Mouse (Mus musculus) spleen, postnatal 14 days (tissue): ENCODE data around the gene Lrfn2.

Experiments used
- DNase-seq, 2 experiments: peaks; one replicate each; pipeline ENCODE4 v3.0.0; 2021 to 2022; ENCODE audit warnings: low spot score in 2 of 2

Gene Lrfn2

GRCm38 (mm10) chr17:48963740-48964139 lies 31.6 kb downstream of the Lrfn2 start:
- no peak for DNase-seq

- no peak for DNase-seq
These were observed 36.1 kb downstream of the Lrfn2 start for GRCm38 (mm10) chr17:48968304-48968703.

GRCm38 (mm10) chr17:48971296-48971695 lies 39.1 kb downstream of the Lrfn2 start:
- DNase-seq = no peak

GRCm38 (mm10) chr17:48972866-48973265 lies 40.7 kb downstream of the Lrfn2 start:
- no peak for DNase-seq

GRCm38 (mm10) chr17:48973394-48973793 lies 41.2 kb downstream of the Lrfn2 start:
- no peak for DNase-seq

- no peak for DNase-seq
These were observed 42.9 kb downstream of the Lrfn2 start for GRCm38 (mm10) chr17:48975055-48975454.

GRCm38 (mm10) chr17:48976611-48977022 lies 44.4 kb downstream of the Lrfn2 start:
- DNase-seq = no peak

- no peak for DNase-seq
These were observed 63.2 kb downstream of the Lrfn2 start for GRCm38 (mm10) chr17:48995256-48995993.

- DNase-seq = no peak
These were observed 67.5 kb downstream of the Lrfn2 start for GRCm38 (mm10) chr17:48999463-49000227.

- no peak for DNase-seq
These were observed 77.3 kb downstream of the Lrfn2 start for GRCm38 (mm10) chr17:49009384-49010073.

GRCm38 (mm10) chr17:49013876-49014600 lies 81.9 kb downstream of the Lrfn2 start:
- no peak for DNase-seq

- no peak for DNase-seq
These were observed 83.2 kb downstream of the Lrfn2 start for GRCm38 (mm10) chr17:49015368-49015767.

GRCm38 (mm10) chr17:49016229-49016628 lies 84.0 kb downstream of the Lrfn2 start:
- DNase-seq = no peak

GRCm38 (mm10) chr17:49017438-49018415 lies 85.5 kb downstream of the Lrfn2 start:
- DNase-seq = no peak

- DNase-seq = no peak
These were observed 86.8 kb downstream of the Lrfn2 start for GRCm38 (mm10) chr17:49018774-49019488.

GRCm38 (mm10) chr17:49029556-49030268 lies 97.5 kb downstream of the Lrfn2 start:
- peak in 1 of 2 experiments; percentile 30 for DNase-seq

- no peak for DNase-seq
These were observed 98.1 kb downstream of the Lrfn2 start for GRCm38 (mm10) chr17:49030269-49030615.

GRCm38 (mm10) chr17:49030841-49031240 lies 98.7 kb downstream of the Lrfn2 start:
- DNase-seq = no peak

GRCm38 (mm10) chr17:49031790-49032189 lies 99.6 kb downstream of the Lrfn2 start:
- no peak for DNase-seq
